Mouse (Mus musculus): ENCODE data around the gene Brd7.
A peak's percentile ranks its signal among the peaks of the same experiment; 100 is the strongest.

DNA sequence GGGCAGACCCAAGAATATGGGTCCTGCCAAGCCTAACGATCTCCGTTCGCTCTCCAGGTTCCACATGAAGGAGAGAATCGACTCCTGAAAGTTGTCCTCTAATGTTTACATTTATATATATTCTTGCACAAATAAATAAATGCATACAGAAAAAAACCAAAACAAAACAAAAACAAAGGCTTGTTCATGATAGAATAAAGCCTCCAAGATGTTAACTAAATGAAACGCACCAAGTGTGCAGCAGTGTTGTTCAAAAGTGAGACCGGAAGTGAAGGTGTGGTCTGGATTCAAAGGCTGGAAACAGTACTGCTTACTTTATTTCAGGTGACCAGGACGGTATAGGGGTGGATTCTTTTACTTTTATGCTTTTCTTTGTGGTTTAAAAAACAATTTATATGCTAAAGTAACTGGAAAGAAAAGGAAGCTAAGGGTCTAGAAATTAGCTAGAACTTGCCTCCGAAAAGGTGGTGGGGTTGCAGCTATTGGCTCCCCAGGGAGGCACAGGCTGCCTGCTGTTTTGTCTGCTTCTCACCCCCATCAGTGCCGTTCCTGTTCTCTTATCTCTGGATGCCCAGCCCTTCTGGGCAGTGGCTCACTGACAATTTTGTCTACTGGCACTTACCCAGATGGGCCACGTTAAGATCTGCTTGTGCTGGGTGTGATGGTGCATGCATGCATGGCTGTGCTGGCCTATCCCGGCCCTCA is 604 bp upstream of the Brd7 start:
- TF ChIP-seq POLR2A (IDR thresholded peaks at IDR 0.05; ENCODE audit: low read depth, low read length) (no peak), MYC (IDR thresholded peaks at IDR 0.05; ENCODE audit: low read depth, low read length) (0 out of 2 replicates have a peak, but pooled peaks have one; percentile 15), ZMIZ1 (IDR thresholded peaks at IDR 0.05; ENCODE audit: low read depth, low read length) (no peak), CTCF (conservative IDR thresholded peaks at IDR 0.05 in 1 of 2, IDR thresholded peaks at IDR 0.05 in 1 of 2; ENCODE audit: low read depth in 2 of 2, low read length in 2 of 2) (no peak), JUND (conservative IDR thresholded peaks at IDR 0.05; ENCODE audit: low read depth, low read length) (no peak)
